Comparison of ENCODE assay signal across 9 mouse cellular contexts in genomic region chr4:155189711-155190139, GRCm38 (mm10). TPM values are rescaled to one million over a fixed set of nuclear protein-coding genes. Genes with fewer than 3 reads are reported as not detected.
DNase-seq lines count a peak whose midpoint lies in the region; ATAC-seq and TF ChIP-seq lines count a peak whose summit lies in the region.
"Had no signal": no experiment of that assay in that cellular context is flagged by ENCODE, and none has a peak within 500 bp of the region (broad histone marks: within the 10 kb centered on the region; RNA-seq: fewer than 3 reads in every experiment).

No protein-coding gene starts in this region.

- TF ChIP-seq POLR2A in thymus, adult 2 months (IDR thresholded peaks at IDR 0.05; ENCODE audit: control insufficient read depth, extremely low read depth, insufficient read depth, low read length, poor library complexity): no peak

- peaks cover 75% of the 10 kb centered on the region for H3K4me1 ChIP-seq in forebrain, embryonic 13.5 days
- H3K4me1 ChIP-seq in neural tube, embryonic 14.5 days (ENCODE audit: control insufficient read depth, insufficient read depth, low read length): peaks cover 39% of the 10 kb centered on the region
- H3K4me1 ChIP-seq in thymus, adult 2 months (replicated peaks; ENCODE audit: control insufficient read depth, insufficient read depth, low read length): peaks cover 12% of the 10 kb centered on the region

- H3K4me2 ChIP-seq in forebrain, embryonic 13.5 days: no peak overlapping the region
- no peak overlapping the region for H3K4me2 ChIP-seq in neural tube, embryonic 14.5 days (ENCODE audit: low read depth, low read length)
- H3K4me2 ChIP-seq: hindbrain, embryonic 15.5 days had no signal

- H3K9ac ChIP-seq in forebrain, embryonic 13.5 days: peak overlapping the region; percentile 26
- H3K9ac ChIP-seq in neural tube, embryonic 14.5 days (replicated peaks; ENCODE audit: low read depth, low read length): 0 out of 2 replicates have a peak overlapping the region, but pooled peaks have one; percentile 16
- H3K9ac ChIP-seq: hindbrain, embryonic 15.5 days had no signal

- H3K36me3 ChIP-seq in forebrain, embryonic 13.5 days (ENCODE audit: poor library complexity, severe bottlenecking): no peaks in the 10 kb centered on the region
- no peaks in the 10 kb centered on the region for H3K36me3 ChIP-seq in neural tube, embryonic 14.5 days (ENCODE audit: control insufficient read depth, insufficient read depth, low read length)
- no peaks in the 10 kb centered on the region for H3K36me3 ChIP-seq in thymus, adult 2 months (ENCODE audit: control insufficient read depth, insufficient read depth, low read length)
- H3K36me3 ChIP-seq: hindbrain, embryonic 15.5 days had no signal

- no peaks in the 10 kb centered on the region for H3K9me3 ChIP-seq in forebrain, embryonic 13.5 days (replicated peaks)
- no peaks in the 10 kb centered on the region for H3K9me3 ChIP-seq in neural tube, embryonic 14.5 days (ENCODE audit: control insufficient read depth, low read length)
- H3K9me3 ChIP-seq: hindbrain, embryonic 15.5 days had no signal

- no peak overlapping the region for H3K4me3 ChIP-seq in left cerebral cortex, adult 2 months
- H3K4me3 ChIP-seq in forebrain, embryonic 13.5 days: no peak overlapping the region
- no peak overlapping the region for H3K4me3 ChIP-seq in neural tube, embryonic 14.5 days (ENCODE audit: low read depth, low read length)
- no peak overlapping the region for H3K4me3 ChIP-seq in thymus, adult 2 months (ENCODE audit: control insufficient read depth, insufficient read depth, low read length)
- H3K4me3 ChIP-seq: hindbrain, embryonic 15.5 days had no signal

- intact Hi-C loops in left cerebral cortex, adult 2 months (cut with DNase I): no loop called here

- DNase-seq in left cerebral cortex, adult 2 months (ENCODE audit: extremely low spot score in 1 of 2, low spot score in 2 of 2): no peak
- no peak for DNase-seq in left cerebral cortex, adult 8-10 months (ENCODE audit: low spot score in 2 of 2)
- peak; percentile 59 to 74 for DNase-seq in kidney, postnatal 25 days
- no peak for DNase-seq in right cerebral cortex, postnatal 25 days
- DNase-seq in thymus, adult 2 months: no peak
- no peak for DNase-seq in cerebellum, adult 11-12 months

- WGBS in forebrain, embryonic 13.5 days: 8% methylated on average over 4 of the region's 4 CpGs
- 4% methylated on average over 4 of the region's 4 CpGs for WGBS in neural tube, embryonic 14.5 days
- WGBS in thymus, adult 2 months: 79% methylated on average over 4 of the region's 4 CpGs

- H3K27ac ChIP-seq in left cerebral cortex, adult 2 months: peak overlapping the region; percentile 11; the same call in 1 of the 2 replicates
- H3K27ac ChIP-seq in forebrain, embryonic 13.5 days: peak overlapping the region; percentile 51; the same call in 1 of the 2 replicates
- H3K27ac ChIP-seq in neural tube, embryonic 14.5 days (ENCODE audit: low read depth, low read length): no peak overlapping the region
- H3K27ac ChIP-seq in thymus, adult 2 months (ENCODE audit: control insufficient read depth, insufficient read depth, low read length): no peak overlapping the region
- H3K27ac ChIP-seq: hindbrain, embryonic 15.5 days had no signal

- ATAC-seq in forebrain, embryonic 13.5 days: no peak
- no peak for ATAC-seq in neural tube, embryonic 14.5 days (ENCODE audit: low read depth)

- TF ChIP-seq CTCF in left cerebral cortex, adult 2 months (IDR thresholded peaks at IDR 0.05): peak; percentile 27
- TF ChIP-seq CTCF in thymus, adult 2 months (IDR thresholded peaks at IDR 0.05; ENCODE audit: borderline replicate concordance, control insufficient read depth, extremely low read depth, insufficient read depth, low read length, poor library complexity): no peak

- no peaks in the 10 kb centered on the region for H3K27me3 ChIP-seq in forebrain, embryonic 13.5 days
- H3K27me3 ChIP-seq in neural tube, embryonic 14.5 days (ENCODE audit: control insufficient read depth, insufficient read depth, low read length): no peaks in the 10 kb centered on the region
- H3K27me3 ChIP-seq in thymus, adult 2 months (ENCODE audit: control insufficient read depth, insufficient read depth, low read length): no peaks in the 10 kb centered on the region
- H3K27me3 ChIP-seq: hindbrain, embryonic 15.5 days had no signal

RNA-seq across cellular contexts. Expression of gene Ski, which starts 32.7 kb away (rescaled TPM):
- total RNA-seq in left cerebral cortex, adult 2 months (2021): 100 to 1,000 TPM; 113 to 119 TPM
- total RNA-seq in left cerebral cortex, adult 8-10 months (2022): 100 to 1,000 TPM; 118 to 126 (median 121) TPM
- polyA plus RNA-seq in forebrain, embryonic 13.5 days (2015; fragmentation: Nextera tagmentation; extraction: Ambion mirVana): 11.3 and 12.0 TPM in 2 replicates
- polyA plus RNA-seq in neural tube, embryonic 14.5 days (2014; fragmentation: Nextera tagmentation; extraction: Ambion mirVana): 16.8 and 17.7 TPM in 2 replicates
- polyA plus RNA-seq in thymus, adult 2 months (2012; rRNA removed): 70.5 and 79.5 TPM in 2 replicates

RNA-seq across cellular contexts. Expression of gene Faap20, which starts 59.9 kb away (rescaled TPM):
- total RNA-seq in left cerebral cortex, adult 2 months (2021): 10 to 100 TPM; 25.9 to 28.8 TPM
- total RNA-seq in left cerebral cortex, adult 8-10 months (2022): 10 to 100 TPM; 32.7 to 37.6 (median 34.4) TPM
- polyA plus RNA-seq in forebrain, embryonic 13.5 days (2015; fragmentation: Nextera tagmentation; extraction: Ambion mirVana): 90.3 and 93.2 TPM in 2 replicates
- polyA plus RNA-seq in neural tube, embryonic 14.5 days (2014; fragmentation: Nextera tagmentation; extraction: Ambion mirVana): 70.8 and 71.5 TPM in 2 replicates
- polyA plus RNA-seq in thymus, adult 2 months (2012; rRNA removed): 85.7 and 91.3 TPM in 2 replicates

Comparison
In these comparisons a context has a peak if more than half of its experiments do, and no peak if none do; other contexts are left out.
1. DNase-seq: peak in kidney, postnatal 25 days (2 of 2); none in left cerebral cortex, adult 2 months (0 of 2), left cerebral cortex, adult 8-10 months (0 of 2), right cerebral cortex, postnatal 25 days (single experiment), thymus, adult 2 months (single experiment) and cerebellum, adult 11-12 months (single experiment).
2. H3K27ac ChIP-seq: peak in left cerebral cortex, adult 2 months (single experiment) and forebrain, embryonic 13.5 days (single experiment); none in neural tube, embryonic 14.5 days (single experiment) and thymus, adult 2 months (single experiment).